Mouse (Mus musculus) brain, embryonic 14.5 days (tissue): ENCODE results near the gene Crebrf.

ENCODE experiments used
- CTCF ChIP-seq: fragments of 200-500 bp; IDR thresholded peaks from 2 replicates; pipeline ENCODE4 v1.5.1; 2012; ENCODE audit warnings: inconsistent platforms, mild to moderate bottlenecking, moderate library complexity, borderline replicate concordance; ENCODE audit not compliant: insufficient read depth, insufficient read length; ENCODE audit errors: extremely low read depth
- POLR2A ChIP-seq: fragments of 200-500 bp; IDR thresholded peaks from 2 replicates; pipeline ENCODE4 v1.6.1; 2012; ENCODE audit warnings: mild to moderate bottlenecking, inconsistent platforms, borderline replicate concordance; ENCODE audit not compliant: poor library complexity, insufficient read depth, insufficient read length, severe bottlenecking; ENCODE audit errors: extremely low read depth

DNA sequence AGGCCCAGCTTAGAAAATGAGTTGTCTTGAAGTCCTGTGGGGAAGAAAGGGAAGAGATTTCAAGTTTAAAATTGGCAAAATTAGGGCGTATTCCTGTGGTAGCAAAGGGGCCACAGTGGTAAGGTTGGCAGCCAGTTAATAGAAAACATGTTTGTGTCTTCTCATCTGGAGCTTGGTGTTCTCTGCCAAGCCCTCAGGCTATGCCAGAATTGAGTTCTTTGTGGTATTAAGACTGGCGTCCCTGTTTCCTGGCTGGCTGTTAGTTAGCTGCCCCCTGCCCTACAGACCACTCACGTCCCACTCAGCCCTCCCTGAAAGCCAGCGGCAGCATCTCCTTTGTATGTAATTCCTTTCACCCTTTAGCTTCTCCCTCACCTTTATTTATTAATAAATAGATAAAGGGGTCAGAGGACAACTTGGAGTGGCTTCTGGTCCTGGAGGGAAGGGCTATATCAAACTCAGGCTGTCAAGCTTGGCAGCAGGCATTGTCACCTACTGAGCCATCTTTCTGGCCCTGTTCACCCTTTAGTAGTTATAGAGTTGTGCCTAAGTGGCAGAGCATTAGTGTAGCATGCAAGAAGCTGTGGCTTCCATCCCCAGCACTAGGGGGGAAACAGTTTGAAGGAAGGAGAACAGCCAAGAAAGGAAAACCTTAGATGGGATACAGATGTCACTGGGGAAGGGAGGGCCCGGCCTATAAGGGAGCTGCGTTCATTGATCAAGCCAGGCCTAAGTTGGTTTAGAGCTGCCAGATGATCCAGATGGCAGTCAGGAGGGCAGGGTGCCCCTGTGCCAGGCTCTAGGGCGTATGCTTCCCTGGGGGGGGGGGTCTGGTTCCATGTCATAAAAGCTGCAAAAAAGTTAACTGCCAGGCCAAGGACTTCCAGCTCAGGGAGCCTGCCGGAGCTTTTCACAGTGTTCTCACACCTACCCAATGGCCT lies 26.4 kb upstream of the Crebrf start:
- no peak for TF ChIP-seq POLR2A
- TF ChIP-seq CTCF = no peak
